Mouse (Mus musculus) liver, adult 10 weeks (tissue): ENCODE data around the gene Fbln1. TPM values are rescaled to one million over a fixed set of nuclear protein-coding genes. Genes with fewer than 3 reads are reported as not detected.

ENCODE experiments used
- polyA plus RNA-seq: library from polyadenylated mRNA; stranded (reverse); fragments of 350-450 nt; fragmentation: Illumina TruSeq; extraction: RNeasy Lipid Tissue Mini Kit (QIAGEN cat#74804); gene quantifications from one replicate; pipeline ENCODE4 v1.2.3, GENCODE M21; 2014; ENCODE audit warnings: low read depth, low replicate concordance

The Fbln1 gene
- 0.13 TPM for polyA plus RNA-seq

DNA sequence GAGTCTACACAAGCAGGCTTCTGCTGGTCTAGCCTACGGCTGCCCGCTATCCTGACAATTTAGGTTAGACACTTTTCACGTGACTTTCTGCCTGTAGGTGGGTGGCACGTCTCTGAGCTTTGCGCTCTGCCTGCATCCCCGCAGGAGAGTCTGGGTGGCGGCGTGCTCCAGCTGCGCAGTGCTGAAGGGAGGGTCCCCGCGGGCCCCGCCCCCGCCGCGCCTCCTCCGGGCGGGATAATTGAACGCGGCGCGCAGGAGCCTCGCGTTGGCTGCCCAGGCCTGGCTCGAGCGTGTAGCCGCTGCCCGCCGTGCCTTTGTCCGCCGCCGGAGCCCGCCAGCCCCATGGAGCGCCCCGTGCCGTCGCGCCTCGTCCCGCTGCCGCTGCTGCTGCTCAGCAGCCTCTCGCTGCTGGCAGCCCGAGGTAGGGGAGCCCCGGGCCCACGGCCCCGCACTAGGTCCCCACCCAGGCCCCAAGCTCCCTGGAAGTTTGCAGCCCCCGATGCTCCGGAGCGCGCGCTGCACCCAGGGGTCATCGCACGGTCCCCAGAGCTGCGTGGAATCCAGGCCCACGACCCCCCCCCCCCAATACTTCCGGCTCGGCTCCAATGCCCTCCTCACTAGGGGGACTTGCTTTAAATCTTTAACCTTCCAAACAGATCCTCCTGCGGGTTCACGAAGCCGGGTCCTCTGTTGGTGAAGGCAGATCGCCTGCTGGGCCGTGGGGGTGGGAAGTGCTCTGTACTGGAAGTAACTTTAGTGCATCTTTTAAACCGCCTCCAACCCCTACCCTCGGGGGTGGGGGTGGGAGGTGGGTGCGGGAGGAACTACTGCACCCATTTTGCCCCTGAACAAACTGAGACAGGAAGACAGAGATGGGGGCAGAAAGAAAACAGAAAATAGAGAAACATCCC lies at the start of gene Fbln1:
Gene Fbln1, plus strand, starts transcription at position 158 of the 911 bp plus-strand sequence.

DNA sequence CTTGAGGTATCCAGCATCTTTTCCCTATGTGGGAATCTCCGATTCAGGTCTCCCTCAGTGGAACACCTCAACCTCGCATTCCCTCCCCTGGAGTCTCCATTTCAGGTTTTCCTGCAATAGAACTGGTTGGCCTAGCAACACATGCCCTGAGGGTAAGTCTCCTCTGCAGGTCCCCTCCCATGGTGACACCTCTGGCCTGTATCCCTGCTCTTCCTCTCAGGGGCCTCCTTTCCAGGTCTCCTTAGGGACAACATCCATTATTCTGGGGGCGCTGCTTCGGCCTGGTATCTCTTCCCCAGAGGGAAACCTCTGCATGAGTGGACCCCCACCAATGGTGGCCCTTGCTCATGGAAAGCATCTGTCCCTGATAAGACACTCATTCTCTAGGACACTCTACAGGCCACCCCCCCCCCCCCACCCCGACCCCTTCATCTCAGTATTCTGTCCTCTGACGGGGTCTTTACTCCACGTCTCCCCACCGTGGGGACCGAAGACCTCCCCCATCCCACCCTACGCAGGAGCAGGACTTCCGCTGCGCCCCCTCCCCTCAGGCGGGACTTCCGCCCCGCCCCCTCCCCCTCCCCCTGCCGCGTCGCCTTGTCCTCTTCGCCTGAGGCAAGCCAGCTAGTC lies 130.0 kb downstream of the Fbln1 start, which contains the start of gene Atxn10:
Gene Atxn10, plus strand, starts transcription at position 575 of the 630 bp plus-strand sequence.

Other genes with a start within 250 kb of the Fbln1 start
- gene 5031439G07Rik, start 217.4 kb upstream of the Fbln1 start, polyA plus RNA-seq = 7.7 TPM
- not detected for gene Upk3a, start 188.8 kb upstream of the Fbln1 start, polyA plus RNA-seq
- 2.9 TPM for gene Fam118a, start 177.0 kb upstream of the Fbln1 start, polyA plus RNA-seq
- gene Smc1b, start 74.0 kb upstream of the Fbln1 start, polyA plus RNA-seq = 0.66 TPM
- not detected for gene Ribc2, start 73.9 kb upstream of the Fbln1 start, polyA plus RNA-seq
- gene Atxn10, start 130.3 kb downstream of the Fbln1 start, polyA plus RNA-seq = 79.2 TPM